Mouse (Mus musculus): Measurements from ENCODE around the gene Ikzf2. TPM values are rescaled to one million over a fixed set of nuclear protein-coding genes. Genes with fewer than 3 reads are reported as not detected.

Gene Ikzf2
- polyA plus RNA-seq, 1 experiment from 2014 or later: 4.2 TPM

GRCm38 (mm10) chr1:69533048-69533447, 154.0 kb downstream of the Ikzf2 start:
- Histone ChIP-seq H3K4me1 (ENCODE audit: control insufficient read depth, insufficient read depth, low read length) (no peaks in the 10 kb centered on the region), H3K9ac (ENCODE audit: low read depth, low read length) (no peak overlapping the region), H3K4me3 (ENCODE audit: low read depth, low read length) (no peak overlapping the region), H3K4me2 (ENCODE audit: low read depth, low read length) (no peak overlapping the region), H3K27ac (replicated peaks; ENCODE audit: low read depth, low read length) (no peak overlapping the region), H3K27me3 (replicated peaks; ENCODE audit: control insufficient read depth, insufficient read depth, low read length) (no peaks in the 10 kb centered on the region), H3K9me3 (ENCODE audit: control insufficient read depth, low read length) (no peaks in the 10 kb centered on the region), H3K36me3 (ENCODE audit: control insufficient read depth, insufficient read depth, low read length) (no peaks in the 10 kb centered on the region)
- no peak for DNase-seq (ENCODE audit: low spot score)
- no peak for ATAC-seq (ENCODE audit: low read depth)
- 91% methylated on average over 10 of the region's 10 CpGs for WGBS

GRCm38 (mm10) chr1:69528696-69529095, 158.3 kb downstream of the Ikzf2 start:
- H3K4me1 ChIP-seq (ENCODE audit: control insufficient read depth, insufficient read depth, low read length): no peaks in the 10 kb centered on the region
- no peak for ATAC-seq (ENCODE audit: low read depth)
- 74% methylated on average over 4 of the region's 4 CpGs for WGBS
- no peak for DNase-seq (ENCODE audit: low spot score)
- H3K9me3 ChIP-seq (ENCODE audit: control insufficient read depth, low read length): no peaks in the 10 kb centered on the region
- no peak overlapping the region for H3K27ac ChIP-seq (replicated peaks; ENCODE audit: low read depth, low read length)
- no peak overlapping the region for H3K4me3 ChIP-seq (ENCODE audit: low read depth, low read length)
- no peak overlapping the region for H3K9ac ChIP-seq (ENCODE audit: low read depth, low read length)
- H3K36me3 ChIP-seq (ENCODE audit: control insufficient read depth, insufficient read depth, low read length): no peaks in the 10 kb centered on the region
- no peak overlapping the region for H3K4me2 ChIP-seq (ENCODE audit: low read depth, low read length)
- no peaks in the 10 kb centered on the region for H3K27me3 ChIP-seq (replicated peaks; ENCODE audit: control insufficient read depth, insufficient read depth, low read length)

DNA sequence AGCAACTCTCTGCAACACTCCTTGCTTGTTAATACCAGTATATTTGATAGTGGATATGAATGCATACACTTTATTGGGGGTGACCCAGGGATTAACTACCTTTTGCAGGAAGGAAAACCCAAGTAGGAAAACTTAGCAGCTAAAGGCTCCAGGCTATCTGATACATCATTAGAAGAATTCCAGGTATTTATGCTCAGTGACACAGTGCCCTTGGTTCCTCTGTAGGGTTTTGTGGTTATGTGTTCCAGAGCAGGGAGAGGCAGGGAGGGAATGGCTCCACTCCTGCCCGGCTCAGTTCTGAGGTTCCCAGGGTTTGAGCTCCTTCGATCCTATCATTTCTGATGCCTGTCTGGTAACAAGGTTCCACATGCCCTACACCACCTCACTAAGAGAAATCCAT, 165.4 kb downstream of the Ikzf2 start:
- no peak for DNase-seq (ENCODE audit: low spot score)
- WGBS: 90% methylated on average over 2 of the region's 2 CpGs
- H3K4me1 ChIP-seq (ENCODE audit: control insufficient read depth, insufficient read depth, low read length): no peaks in the 10 kb centered on the region

DNA sequence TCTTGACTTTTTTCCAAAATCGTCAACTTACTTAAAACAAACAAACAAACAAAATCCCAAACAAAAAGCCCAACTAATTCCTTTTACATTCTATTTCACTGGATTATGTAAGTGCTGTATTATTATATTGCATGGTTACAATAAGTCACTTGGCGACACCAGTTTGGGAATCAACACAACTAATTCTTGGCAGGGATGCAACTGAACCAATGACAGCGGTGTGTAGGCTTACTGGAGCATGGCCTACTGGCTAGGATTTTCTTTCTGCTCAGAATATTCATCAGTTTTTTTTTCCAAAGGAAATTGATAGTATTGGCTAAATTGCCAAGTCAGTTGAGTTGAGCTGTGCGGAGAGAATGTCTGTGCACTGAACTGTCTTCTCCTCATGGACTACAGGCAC, 167.7 kb downstream of the Ikzf2 start:
- H3K27ac ChIP-seq (replicated peaks; ENCODE audit: low read depth, low read length): no peak overlapping the region
- DNase-seq (ENCODE audit: low spot score) (no peak), ATAC-seq (ENCODE audit: low read depth) (no peak)
- H3K4me1 ChIP-seq (ENCODE audit: control insufficient read depth, insufficient read depth, low read length): no peaks in the 10 kb centered on the region
- WGBS: 94% methylated on average over 4 of the region's 4 CpGs
- no peaks in the 10 kb centered on the region for H3K36me3 ChIP-seq (ENCODE audit: control insufficient read depth, insufficient read depth, low read length)
- no peak overlapping the region for H3K4me2 ChIP-seq (ENCODE audit: low read depth, low read length)
- H3K4me3 ChIP-seq (ENCODE audit: low read depth, low read length): no peak overlapping the region
- H3K9ac ChIP-seq (ENCODE audit: low read depth, low read length): no peak overlapping the region
- H3K27me3 ChIP-seq (replicated peaks; ENCODE audit: control insufficient read depth, insufficient read depth, low read length): no peaks in the 10 kb centered on the region
- H3K9me3 ChIP-seq (ENCODE audit: control insufficient read depth, low read length): no peaks in the 10 kb centered on the region

More for the DNA sequence above, 165.4 kb downstream of the Ikzf2 start:
- Histone ChIP-seq H3K27ac (replicated peaks; ENCODE audit: low read depth, low read length) (no peak overlapping the region), H3K4me2 (ENCODE audit: low read depth, low read length) (no peak overlapping the region), H3K27me3 (replicated peaks; ENCODE audit: control insufficient read depth, insufficient read depth, low read length) (no peaks in the 10 kb centered on the region), H3K9me3 (ENCODE audit: control insufficient read depth, low read length) (no peaks in the 10 kb centered on the region), H3K4me3 (ENCODE audit: low read depth, low read length) (no peak overlapping the region), H3K36me3 (ENCODE audit: control insufficient read depth, insufficient read depth, low read length) (no peaks in the 10 kb centered on the region), H3K9ac (ENCODE audit: low read depth, low read length) (no peak overlapping the region)
- no peak for ATAC-seq (ENCODE audit: low read depth)

DNA sequence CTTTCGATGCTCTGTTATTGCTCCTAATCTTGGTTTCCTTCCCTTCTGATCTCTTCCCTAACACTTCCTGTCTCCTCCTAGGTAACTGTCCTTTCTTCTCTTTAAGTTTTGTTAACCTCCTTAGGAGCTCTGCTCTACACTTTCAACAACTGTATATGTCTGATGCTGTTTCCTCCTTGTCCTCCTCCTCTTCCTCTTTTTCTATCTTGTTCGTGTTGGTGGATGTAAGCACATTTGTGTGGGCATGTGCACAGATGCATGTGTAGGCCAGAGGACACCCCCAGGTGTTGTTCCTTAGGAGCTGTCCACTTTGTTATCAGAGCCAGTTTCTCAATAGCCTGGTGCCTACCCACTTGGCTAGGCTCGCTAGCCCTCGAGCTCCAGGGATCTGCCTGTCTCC, 169.0 kb downstream of the Ikzf2 start:
- no peaks in the 10 kb centered on the region for H3K36me3 ChIP-seq (ENCODE audit: control insufficient read depth, insufficient read depth, low read length)
- H3K27me3 ChIP-seq (replicated peaks; ENCODE audit: control insufficient read depth, insufficient read depth, low read length): no peaks in the 10 kb centered on the region
- no peak overlapping the region for H3K9ac ChIP-seq (ENCODE audit: low read depth, low read length)
- no peak overlapping the region for H3K27ac ChIP-seq (replicated peaks; ENCODE audit: low read depth, low read length)
- ATAC-seq (ENCODE audit: low read depth): no peak
- no peak overlapping the region for H3K4me2 ChIP-seq (ENCODE audit: low read depth, low read length)
- DNase-seq (ENCODE audit: low spot score): no peak
- no peaks in the 10 kb centered on the region for H3K9me3 ChIP-seq (ENCODE audit: control insufficient read depth, low read length)
- WGBS: 87% methylated on average over 4 of the region's 4 CpGs
- no peak overlapping the region for H3K4me3 ChIP-seq (ENCODE audit: low read depth, low read length)
- H3K4me1 ChIP-seq (ENCODE audit: control insufficient read depth, insufficient read depth, low read length): no peaks in the 10 kb centered on the region

- H3K4me1 ChIP-seq (ENCODE audit: control insufficient read depth, insufficient read depth, low read length): no peaks in the 10 kb centered on the region
- WGBS: 80% methylated on average over 5 of the region's 5 CpGs
- no peaks in the 10 kb centered on the region for H3K9me3 ChIP-seq (ENCODE audit: control insufficient read depth, low read length)
- no peaks in the 10 kb centered on the region for H3K27me3 ChIP-seq (replicated peaks; ENCODE audit: control insufficient read depth, insufficient read depth, low read length)
- no peak overlapping the region for H3K9ac ChIP-seq (ENCODE audit: low read depth, low read length)
- H3K27ac ChIP-seq (replicated peaks; ENCODE audit: low read depth, low read length): no peak overlapping the region
- DNase-seq (ENCODE audit: low spot score) (no peak), ATAC-seq (ENCODE audit: low read depth) (no peak)
- no peaks in the 10 kb centered on the region for H3K36me3 ChIP-seq (ENCODE audit: control insufficient read depth, insufficient read depth, low read length)
- no peak overlapping the region for H3K4me3 ChIP-seq (ENCODE audit: low read depth, low read length)
- no peak overlapping the region for H3K4me2 ChIP-seq (ENCODE audit: low read depth, low read length)
These were observed 170.9 kb downstream of the Ikzf2 start for GRCm38 (mm10) chr1:69516144-69516543.

GRCm38 (mm10) chr1:69513595-69514250, 173.3 kb downstream of the Ikzf2 start:
- ATAC-seq (ENCODE audit: low read depth) (no peak), DNase-seq (ENCODE audit: low spot score) (peak; percentile 18)
- H3K9ac ChIP-seq (ENCODE audit: low read depth, low read length): no peak overlapping the region
- H3K36me3 ChIP-seq (ENCODE audit: control insufficient read depth, insufficient read depth, low read length): no peaks in the 10 kb centered on the region
- 59% methylated on average over 5 of the region's 5 CpGs for WGBS
- H3K4me2 ChIP-seq (ENCODE audit: low read depth, low read length): no peak overlapping the region
- no peak overlapping the region for H3K27ac ChIP-seq (replicated peaks; ENCODE audit: low read depth, low read length)
- no peaks in the 10 kb centered on the region for H3K4me1 ChIP-seq (ENCODE audit: control insufficient read depth, insufficient read depth, low read length)
- no peaks in the 10 kb centered on the region for H3K9me3 ChIP-seq (ENCODE audit: control insufficient read depth, low read length)
- H3K27me3 ChIP-seq (replicated peaks; ENCODE audit: control insufficient read depth, insufficient read depth, low read length): no peaks in the 10 kb centered on the region
- H3K4me3 ChIP-seq (ENCODE audit: low read depth, low read length): no peak overlapping the region

DNA sequence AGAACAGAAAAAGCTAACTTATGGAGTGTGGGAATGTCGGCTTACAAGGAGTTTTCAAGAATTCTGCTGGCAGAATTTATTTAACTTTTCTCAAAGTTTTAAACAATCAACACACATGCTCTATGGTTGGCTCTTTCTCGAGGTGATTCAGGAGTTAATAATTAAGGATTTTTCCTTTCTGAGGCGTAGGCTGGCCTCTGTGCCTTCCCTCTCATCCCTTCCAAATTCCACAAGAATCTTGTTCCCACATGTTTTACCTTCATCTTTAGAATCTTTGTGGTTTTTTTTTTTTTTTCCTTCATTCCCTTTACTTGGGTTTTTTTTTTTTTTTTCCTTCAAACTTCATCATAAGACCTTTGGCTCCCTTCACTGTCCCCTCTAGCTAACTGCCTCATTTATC, 178.8 kb downstream of the Ikzf2 start:
- no peak overlapping the region for H3K4me3 ChIP-seq (ENCODE audit: low read depth, low read length)
- no peak for DNase-seq (ENCODE audit: low spot score)
- no peak overlapping the region for H3K4me2 ChIP-seq (ENCODE audit: low read depth, low read length)
- H3K4me1 ChIP-seq (ENCODE audit: control insufficient read depth, insufficient read depth, low read length): no peaks in the 10 kb centered on the region
- 55% methylated on average over 3 of the region's 3 CpGs for WGBS
- no peak overlapping the region for H3K27ac ChIP-seq (replicated peaks; ENCODE audit: low read depth, low read length)
- ATAC-seq (ENCODE audit: low read depth): no peak
- H3K9me3 ChIP-seq (ENCODE audit: control insufficient read depth, low read length): no peaks in the 10 kb centered on the region
- no peaks in the 10 kb centered on the region for H3K36me3 ChIP-seq (ENCODE audit: control insufficient read depth, insufficient read depth, low read length)
- H3K27me3 ChIP-seq (replicated peaks; ENCODE audit: control insufficient read depth, insufficient read depth, low read length): no peaks in the 10 kb centered on the region
- no peak overlapping the region for H3K9ac ChIP-seq (ENCODE audit: low read depth, low read length)

- H3K27me3 ChIP-seq (replicated peaks; ENCODE audit: control insufficient read depth, insufficient read depth, low read length): no peaks in the 10 kb centered on the region
- no peak overlapping the region for H3K4me2 ChIP-seq (ENCODE audit: low read depth, low read length)
- no peaks in the 10 kb centered on the region for H3K4me1 ChIP-seq (ENCODE audit: control insufficient read depth, insufficient read depth, low read length)
- no peak overlapping the region for H3K27ac ChIP-seq (replicated peaks; ENCODE audit: low read depth, low read length)
- ATAC-seq (ENCODE audit: low read depth) (no peak), DNase-seq (ENCODE audit: low spot score) (no peak)
- H3K4me3 ChIP-seq (ENCODE audit: low read depth, low read length): no peak overlapping the region
- 81% methylated on average over 6 of the region's 6 CpGs for WGBS
- no peak overlapping the region for H3K9ac ChIP-seq (ENCODE audit: low read depth, low read length)
- no peaks in the 10 kb centered on the region for H3K9me3 ChIP-seq (ENCODE audit: control insufficient read depth, low read length)
- no peaks in the 10 kb centered on the region for H3K36me3 ChIP-seq (ENCODE audit: control insufficient read depth, insufficient read depth, low read length)
These were observed 179.5 kb downstream of the Ikzf2 start for GRCm38 (mm10) chr1:69507513-69507912.

Measured in embryonic facial prominence, embryonic 14.5 days (tissue).